Mouse (Mus musculus) hindbrain, embryonic 10.5 days (tissue): ENCODE results near the gene Dnph1. TPM values are rescaled to one million over a fixed set of nuclear protein-coding genes. Genes with fewer than 3 reads are reported as not detected.
A peak's percentile ranks its signal among the peaks of the same experiment; 100 is the strongest.

Experiments
- DNase-seq: peaks from one replicate; pipeline ENCODE4 v3.0.0-alpha.2; 2017; ENCODE audit warnings: low spot score
- H3K27ac ChIP-seq: fragments of 300-500 bp; sonication (generic); 2 replicates; pipeline ENCODE4 v1.5.1; 2016; ENCODE audit warnings: mild to moderate bottlenecking, moderate library complexity
- H3K27me3 ChIP-seq: fragments of 300-500 bp; sonication (generic); 2 replicates; pipeline ENCODE4 v1.6.1; 2016; ENCODE audit warnings: mild to moderate bottlenecking; ENCODE audit not compliant: poor library complexity, insufficient read depth, severe bottlenecking
- H3K36me3 ChIP-seq: fragments of 300-500 bp; sonication (generic); 2 replicates; pipeline ENCODE4 v1.6.1; 2016; ENCODE audit warnings: mild to moderate bottlenecking, moderate library complexity
- H3K4me1 ChIP-seq: fragments of 300-500 bp; sonication (generic); replicated peaks from 2 replicates; pipeline ENCODE4 v1.6.1; 2016; ENCODE audit warnings: mild to moderate bottlenecking
- H3K4me3 ChIP-seq: fragments of 300-500 bp; sonication (generic); 2 replicates; pipeline ENCODE4 v1.5.1; 2016; ENCODE audit warnings: mild to moderate bottlenecking, moderate library complexity
- H3K9me3 ChIP-seq: fragments of 300-500 bp; sonication (generic); 2 replicates; pipeline ENCODE4 v1.6.1; 2016; ENCODE audit warnings: mild to moderate bottlenecking, moderate library complexity
- WGBS: fragments of 180-500 bp; shearing (Covaris S2); methylation state at CpG from one replicate; pipeline ENCODE4 v1.1.7; 2016; 5-methylcytosine and 5-hydroxymethylcytosine counted together
- polyA plus RNA-seq: library from polyadenylated mRNA; unstranded; fragments of >200 nt; fragmentation: Nextera tagmentation; extraction: Ambion mirVana; gene quantifications from 2 replicates; pipeline ENCODE4 v1.2.1, GENCODE M21; 2016

The Dnph1 gene
- polyA plus RNA-seq, 1 experiment from 2014 or later: 75.2 TPM

GRCm38 (mm10) chr17:46511059-46511710 lies 14.7 kb downstream of the Dnph1 start:
- Histone ChIP-seq H3K9me3 (no peaks in the 10 kb centered on the region), H3K4me1 (peaks cover 6% of the 10 kb centered on the region; the same call in 1 of the 2 replicates), H3K27ac (peak overlapping the region; percentile 35; the same call in 1 of the 2 replicates), H3K27me3 (0 out of 2 replicates have a peak, but pooled peaks cover 3% of the 10 kb centered on the region), H3K36me3 (no peaks in the 10 kb centered on the region), H3K4me3 (no peak overlapping the region)
- 49% methylated on average over 11 of the region's 11 CpGs for WGBS
- DNase-seq: peak; percentile 45

- H3K4me1 ChIP-seq: peaks cover 2% of the 10 kb centered on the region; the same call in 1 of the 2 replicates
- 0 out of 2 replicates have a peak, but pooled peaks cover under 1% of the 10 kb centered on the region for H3K27me3 ChIP-seq
- no peaks in the 10 kb centered on the region for H3K36me3 ChIP-seq
- no peak for DNase-seq
- H3K9me3 ChIP-seq: no peaks in the 10 kb centered on the region
- no peak overlapping the region for H3K4me3 ChIP-seq
- H3K27ac ChIP-seq: no peak overlapping the region
- WGBS: 77% methylated on average over 2 of the region's 2 CpGs
Observed at GRCm38 (mm10) chr17:46513329-46513728, 16.8 kb downstream of the Dnph1 start.

GRCm38 (mm10) chr17:46519971-46520370 lies 23.5 kb downstream of the Dnph1 start:
- H3K4me3 ChIP-seq: peak overlapping the region; percentile 29
- H3K27ac ChIP-seq: 0 out of 2 replicates have a peak overlapping the region, but pooled peaks have one; percentile 31
- WGBS: 63% methylated on average over 10 of the region's 10 CpGs

GRCm38 (mm10) chr17:46520385-46520979 lies 24.0 kb downstream of the Dnph1 start:
- no peak for DNase-seq
- H3K27ac ChIP-seq: 0 out of 2 replicates have a peak overlapping the region, but pooled peaks have one; percentile 31
- no peaks in the 10 kb centered on the region for H3K9me3 ChIP-seq
- peak overlapping the region; percentile 29 for H3K4me3 ChIP-seq
- H3K36me3 ChIP-seq: 0 out of 2 replicates have a peak, but pooled peaks cover 2% of the 10 kb centered on the region
- WGBS: 46% methylated on average over 25 of the region's 25 CpGs
- H3K4me1 ChIP-seq: peaks cover 24% of the 10 kb centered on the region
- H3K27me3 ChIP-seq: peaks cover 46% of the 10 kb centered on the region

More at GRCm38 (mm10) chr17:46519971-46520370, 23.5 kb downstream of the Dnph1 start:
- Histone ChIP-seq H3K4me1 (peaks cover 24% of the 10 kb centered on the region), H3K27me3 (peaks cover 46% of the 10 kb centered on the region), H3K36me3 (no peaks in the 10 kb centered on the region), H3K9me3 (no peaks in the 10 kb centered on the region)
- no peak for DNase-seq

- Histone ChIP-seq H3K27ac (peak overlapping the region; percentile 31; the same call in 1 of the 2 replicates), H3K27me3 (peaks cover 46% of the 10 kb centered on the region), H3K4me1 (peaks cover 29% of the 10 kb centered on the region), H3K36me3 (0 out of 2 replicates have a peak, but pooled peaks cover 5% of the 10 kb centered on the region), H3K4me3 (peak overlapping the region; percentile 16; the same call in 1 of the 2 replicates), H3K9me3 (no peaks in the 10 kb centered on the region)
- WGBS: 74% methylated on average over 9 of the region's 9 CpGs
- DNase-seq: no peak
Observed at GRCm38 (mm10) chr17:46521174-46521573, 24.7 kb downstream of the Dnph1 start.

GRCm38 (mm10) chr17:46521963-46522668 lies 25.6 kb downstream of the Dnph1 start:
- Histone ChIP-seq H3K4me1 (peaks cover 33% of the 10 kb centered on the region), H3K27me3 (peaks cover 46% of the 10 kb centered on the region), H3K4me3 (no peak overlapping the region), H3K36me3 (0 out of 2 replicates have a peak, but pooled peaks cover 5% of the 10 kb centered on the region), H3K9me3 (no peaks in the 10 kb centered on the region), H3K27ac (no peak overlapping the region)
- 30% methylated on average over 24 of the region's 24 CpGs for WGBS
- peak; percentile 27 for DNase-seq

- Histone ChIP-seq H3K4me3 (no peak overlapping the region), H3K9me3 (no peaks in the 10 kb centered on the region), H3K27me3 (peaks cover 37% of the 10 kb centered on the region), H3K27ac (no peak overlapping the region), H3K4me1 (peaks cover 26% of the 10 kb centered on the region), H3K36me3 (0 out of 2 replicates have a peak, but pooled peaks cover 5% of the 10 kb centered on the region)
- DNase-seq: no peak
- 88% methylated on average over 10 of the region's 10 CpGs for WGBS
Observed at GRCm38 (mm10) chr17:46525065-46525464, 28.6 kb downstream of the Dnph1 start.

GRCm38 (mm10) chr17:46525579-46526307 lies 29.2 kb downstream of the Dnph1 start:
- 37% methylated on average over 12 of the region's 12 CpGs for WGBS
- Histone ChIP-seq H3K36me3 (0 out of 2 replicates have a peak, but pooled peaks cover 5% of the 10 kb centered on the region), H3K27me3 (peaks cover 31% of the 10 kb centered on the region), H3K27ac (no peak overlapping the region), H3K9me3 (no peaks in the 10 kb centered on the region), H3K4me3 (no peak overlapping the region), H3K4me1 (peaks cover 20% of the 10 kb centered on the region)
- peak; percentile 81 for DNase-seq

- no peak overlapping the region for H3K4me3 ChIP-seq
- H3K27me3 ChIP-seq: peaks cover 52% of the 10 kb centered on the region
- H3K27ac ChIP-seq: no peak overlapping the region
- H3K36me3 ChIP-seq: peaks cover 38% of the 10 kb centered on the region
- H3K4me1 ChIP-seq: peaks cover 38% of the 10 kb centered on the region
- 92% methylated on average over 12 of the region's 12 CpGs for WGBS
- no peaks in the 10 kb centered on the region for H3K9me3 ChIP-seq
- no peak for DNase-seq
Observed at GRCm38 (mm10) chr17:46543661-46544060, 47.1 kb downstream of the Dnph1 start.

- DNase-seq: peak; percentile 70
- peaks cover 36% of the 10 kb centered on the region for H3K4me1 ChIP-seq
Observed at GRCm38 (mm10) chr17:46545813-46546564, 49.5 kb downstream of the Dnph1 start, which contains the start of gene Cul9. Cul9 (minus strand) TSS chr17:46546388.

GRCm38 (mm10) chr17:46546591-46546990 lies 50.1 kb downstream of the Dnph1 start:
- Histone ChIP-seq H3K4me3 (peak overlapping the region; percentile 74), H3K27me3 (peaks cover 46% of the 10 kb centered on the region), H3K4me1 (peaks cover 36% of the 10 kb centered on the region), H3K27ac (peak overlapping the region; percentile 84; the same call in 1 of the 2 replicates), H3K36me3 (peaks cover 49% of the 10 kb centered on the region), H3K9me3 (no peaks in the 10 kb centered on the region)
- WGBS: 8% methylated on average over 7 of the region's 7 CpGs
- no peak for DNase-seq

More at GRCm38 (mm10) chr17:46545813-46546564, 49.5 kb downstream of the Dnph1 start, which contains the start of gene Cul9:
- Histone ChIP-seq H3K36me3 (peaks cover 48% of the 10 kb centered on the region), H3K9me3 (no peaks in the 10 kb centered on the region), H3K27me3 (peaks cover 46% of the 10 kb centered on the region), H3K4me3 (peak within 1 kb of the TSS; percentile 74), H3K27ac (peak within 1 kb of the TSS; percentile 84)
- WGBS: 1% methylated on average over 49 of the region's 49 CpGs
